Mouse (Mus musculus) hematopoietic stem cell, adult 5-6 weeks (primary cell): Measurements from ENCODE around the gene Akr1c21. TPM values are rescaled to one million over a fixed set of nuclear protein-coding genes. Genes with fewer than 3 reads are reported as not detected.
A peak's percentile ranks its signal among the peaks of the same experiment; 100 is the strongest.
"Not testable (repeated sequence)": the region's sequence is repeated elsewhere in the genome, so short reads cannot be mapped to it uniquely, and the experiment has no call there.

ENCODE experiments used
- ATAC-seq, 2 experiments: fragments of 125-278 bp in 1 of 2; replicated peaks in 1 of 2; 2 replicates each; pipeline ENCODE4 v1.8.0; 2016 to 2017; ENCODE audit warnings: inconsistent platforms in 2 of 2, mild to moderate bottlenecking in 2 of 2, moderate number of reproducible peaks in 2 of 2, low read depth in 1 of 2, moderate TSS enrichment in 1 of 2; ENCODE audit not compliant: low FRiP score in 2 of 2, poor library complexity in 2 of 2, severe bottlenecking in 2 of 2, insufficient read depth in 1 of 2, low TSS enrichment in 1 of 2
- total RNA-seq: library from RNA; stranded (forward); fragments of 172-1452, 232-1000 nt; gene quantifications from 2 replicates; pipeline ENCODE4 v1.2.3, GENCODE M21; 2017

Gene Akr1c21
- not detected in 2 replicates for total RNA-seq

- no peak for ATAC-seq
Observed at GRCm38 (mm10) chr13:4573871-4574270, at the start of gene Akr1c21. Akr1c21 (plus strand) TSS chr13:4574075.

GRCm38 (mm10) chr13:4559143-4559542 is 14.7 kb upstream of the Akr1c21 start:
- ATAC-seq, result no peak

GRCm38 (mm10) chr13:4560500-4560899 is 13.4 kb upstream of the Akr1c21 start:
- ATAC-seq, result no peak

GRCm38 (mm10) chr13:4565996-4566395 is 7.9 kb upstream of the Akr1c21 start:
- no peak for ATAC-seq

GRCm38 (mm10) chr13:4576921-4577320 is 3.0 kb downstream of the Akr1c21 start:
- no peak for ATAC-seq

- ATAC-seq, result not testable (repeated sequence)
Observed at GRCm38 (mm10) chr13:4603431-4603830, 29.6 kb downstream of the Akr1c21 start.

GRCm38 (mm10) chr13:4606821-4607220 is 32.9 kb downstream of the Akr1c21 start:
- ATAC-seq, result no peak

GRCm38 (mm10) chr13:4608530-4608929 is 34.7 kb downstream of the Akr1c21 start:
- peak in 1 of 2 experiments; percentile 35; a peak in 3 of 4 replicates for ATAC-seq

- ATAC-seq, result peak; percentile 100
Observed at GRCm38 (mm10) chr13:4608961-4609409, 35.1 kb downstream of the Akr1c21 start, which contains the start of gene Akr1e1. Akr1e1 (minus strand) TSS chr13:4609174.

- no peak for ATAC-seq
Observed at GRCm38 (mm10) chr13:4610902-4611301, 37.0 kb downstream of the Akr1c21 start.

Other genes with a start within 250 kb of the Akr1c21 start
- gene Akr1c6, start 139.8 kb upstream of the Akr1c21 start, total RNA-seq, result not detected in 2 replicates
- gene Akr1c20, start 50.7 kb upstream of the Akr1c21 start, total RNA-seq, result not detected in 2 replicates
- gene Akr1e1, start 35.1 kb downstream of the Akr1c21 start, total RNA-seq, result 14.5 and 18.7 TPM in 2 replicates